Mouse (Mus musculus) heart, adult 2 months (tissue): Measurements from ENCODE around the gene Arid5b. TPM values are rescaled to one million over a fixed set of nuclear protein-coding genes. Genes with fewer than 3 reads are reported as not detected.

Source experiments
- DNase-seq, 2 experiments: peaks; one replicate each; pipeline ENCODE4 v3.0.0; 2021
- H3K27ac ChIP-seq: fragments of 200-600 bp; 2 replicates; pipeline ENCODE4 v1.8.1; 2022
- H3K27me3 ChIP-seq: fragments of 200-500 bp; 2 replicates; pipeline ENCODE4 v1.6.1; 2012; ENCODE audit warnings: mild to moderate bottlenecking, low read length, inconsistent platforms, mixed read lengths; ENCODE audit not compliant: control insufficient read depth, insufficient read depth
- H3K36me3 ChIP-seq: fragments of 200-500 bp; 2 replicates; pipeline ENCODE4 v1.6.1; 2012; ENCODE audit warnings: low read length, inconsistent platforms; ENCODE audit not compliant: control insufficient read depth, insufficient read depth
- H3K4me1 ChIP-seq: fragments of 200-500 bp; 2 replicates; pipeline ENCODE4 v1.6.1; 2011; ENCODE audit warnings: low read length; ENCODE audit not compliant: control insufficient read depth, insufficient read depth
- H3K4me3 ChIP-seq: fragments of 200-600 bp; 2 replicates; pipeline ENCODE4 v1.8.1; 2022
- H3K79me2 ChIP-seq: fragments of 200-500 bp; replicated peaks from 2 replicates; pipeline ENCODE4 v1.6.1; 2012; ENCODE audit warnings: mild to moderate bottlenecking, inconsistent platforms, low read length, moderate library complexity, mixed read lengths; ENCODE audit not compliant: control insufficient read depth, insufficient read depth
- H3K9ac ChIP-seq: fragments of 200-500 bp; 2 replicates; pipeline ENCODE4 v1.6.1; 2012; ENCODE audit warnings: low read depth, mild to moderate bottlenecking, control low read depth, inconsistent platforms, low read length, mixed read lengths
- CTCF ChIP-seq: fragments of 200-600 bp; IDR thresholded peaks from 2 replicates; pipeline ENCODE4 v1.8.1; 2022; ENCODE audit warnings: antibody characterized with exemption, mild to moderate bottlenecking, moderate library complexity
- EP300 ChIP-seq: fragments of 200-500 bp; IDR thresholded peaks from 2 replicates; pipeline ENCODE4 v1.6.1; 2011; ENCODE audit warnings: low read depth, low read length, control low read depth; ENCODE audit not compliant: insufficient read depth
- POLR2A ChIP-seq: fragments of 200-500 bp; IDR thresholded peaks from 2 replicates; pipeline ENCODE4 v1.6.1; 2011; ENCODE audit warnings: mild to moderate bottlenecking, low read depth, low read length, control low read depth; ENCODE audit not compliant: insufficient read depth
- WGBS: fragments of 180-500 bp; shearing (Covaris S2); methylation state at CpG from one replicate; pipeline ENCODE4 v1.1.7; 2018; 5-methylcytosine and 5-hydroxymethylcytosine counted together
- intact Hi-C: fragments of 180-260 bp; cut with DNase I; formaldehyde crosslinking; loops from one replicate; pipeline ENCODE4 v1.15.1; 2025
- polyA plus RNA-seq: library from polyadenylated mRNA; depleted of rRNA; stranded (reverse); fragments of >200 nt; gene quantifications from 2 replicates; pipeline ENCODE4 v1.2.3, GENCODE M21; 2012
- total RNA-seq, 2 experiments: library from RNA; stranded (reverse); gene quantifications; 2 replicates each; pipeline ENCODE4 v1.2.3; 2021

Gene Arid5b
- total and polyA plus RNA-seq, 3 experiments: 6.3 to 22.5 (median 21.1) TPM

DNA sequence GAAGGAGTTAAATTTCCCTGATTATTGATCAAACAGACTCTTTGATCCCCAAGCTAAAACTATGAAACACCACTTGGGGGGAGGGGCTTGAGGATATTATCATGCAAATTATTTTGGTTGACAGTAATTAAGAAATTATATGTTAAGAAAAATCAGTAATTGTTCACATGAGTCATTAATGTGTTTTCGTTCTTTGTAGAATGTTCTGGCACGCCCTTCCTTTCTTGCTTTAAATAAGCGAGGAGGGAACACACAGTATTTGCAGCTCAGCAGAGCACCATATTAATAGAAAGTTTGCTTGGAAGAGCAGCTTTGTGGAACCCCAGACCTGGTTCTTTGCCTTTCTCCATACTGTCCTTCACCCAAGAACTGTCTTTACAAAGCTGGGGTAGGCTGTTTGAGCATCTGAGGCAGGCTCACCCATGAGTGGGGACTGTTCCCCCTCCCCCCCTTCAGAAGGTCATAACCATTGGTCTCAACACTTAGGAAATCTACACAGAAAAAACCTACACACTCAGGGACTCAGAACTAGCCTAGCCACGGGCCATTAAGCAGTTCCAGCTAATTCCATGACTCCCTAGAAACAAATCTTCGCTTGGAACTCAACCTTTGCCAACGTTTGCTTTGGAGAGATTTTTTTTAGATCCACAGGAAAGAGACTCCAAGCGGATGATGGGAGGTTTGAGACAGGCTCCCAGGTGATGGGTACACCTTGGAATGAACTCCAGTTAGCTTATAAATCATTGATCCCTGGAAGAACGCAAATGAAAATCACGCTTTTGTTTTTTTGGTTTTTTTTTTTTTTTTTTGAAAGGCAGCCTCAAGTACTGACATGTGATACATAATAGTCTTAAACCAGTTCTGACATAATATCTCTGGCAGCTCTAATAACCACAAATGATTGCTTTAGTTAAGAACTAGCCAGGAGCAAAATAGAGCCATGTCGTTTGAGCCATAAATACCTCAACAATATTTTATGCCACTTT, 112.5 kb downstream of the Arid5b start:
- Histone ChIP-seq H3K79me2 (no peaks in the 10 kb centered on the region), H3K4me3 (no peak overlapping the region), H3K36me3 (peaks cover 23% of the 10 kb centered on the region), H3K9ac (no peak overlapping the region), H3K27ac (peak overlapping the region; percentile 77), H3K4me1 (peaks cover 11% of the 10 kb centered on the region), H3K27me3 (no peaks in the 10 kb centered on the region)
- WGBS: 48% methylated on average over 10 of the region's 10 CpGs
- intact Hi-C loops: loop anchor here (5.0 kb wide), 1 partner anchor 111 kb away; the partner anchor contains the start of gene Arid5b
- peak; percentile 21 to 41 for DNase-seq
- TF ChIP-seq POLR2A (peak; percentile 32; the same call in 1 of the 2 replicates), CTCF (no peak), EP300 (no peak)

DNA sequence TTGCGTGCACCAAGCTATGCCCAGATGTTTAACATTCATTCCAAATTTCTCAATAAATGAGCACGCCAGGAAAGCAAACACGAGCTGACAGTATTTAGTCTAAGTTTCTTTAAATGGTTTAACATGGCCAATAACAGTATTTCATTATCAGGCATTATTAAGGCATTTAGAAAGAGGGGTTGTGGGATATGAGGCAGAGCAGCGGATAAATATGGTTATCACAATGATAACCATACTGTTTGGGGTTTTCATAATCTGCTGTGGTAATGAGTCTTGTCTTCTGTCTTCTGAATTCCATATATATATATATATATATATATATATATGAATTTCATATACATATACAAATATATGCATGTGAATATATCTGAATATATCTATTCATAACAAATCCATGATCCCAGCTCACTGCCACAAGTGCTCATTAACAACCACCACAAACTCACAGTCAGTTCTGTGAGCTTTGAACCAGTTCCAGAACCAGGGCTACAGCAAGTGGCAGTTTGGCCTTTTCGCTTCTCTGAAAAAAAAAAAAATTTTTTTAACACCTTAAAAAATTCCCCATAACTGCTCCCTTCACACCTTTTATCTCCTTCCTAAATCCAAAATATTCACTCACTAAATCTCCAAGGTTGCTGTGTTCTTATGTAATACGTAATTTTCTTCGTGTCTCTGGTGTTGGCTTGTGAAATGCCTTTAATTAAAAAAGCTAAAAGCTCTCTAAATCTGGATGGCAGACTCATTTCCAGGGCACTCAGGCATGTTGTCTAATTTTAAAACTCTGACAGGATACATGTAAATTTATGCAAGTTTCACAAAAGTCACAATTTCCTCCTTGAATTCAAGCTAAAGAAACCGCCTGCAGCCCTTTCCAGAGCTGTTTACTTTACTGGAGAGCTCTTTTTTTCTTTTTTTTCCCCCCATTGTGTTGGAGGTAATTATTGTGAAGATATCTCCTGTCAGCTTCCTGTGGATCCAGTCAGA, 113.5 kb downstream of the Arid5b start:
- intact Hi-C loops: loop anchor here (5.0 kb wide), 1 partner anchor 112 kb away; the partner anchor contains the start of gene Arid5b

DNA sequence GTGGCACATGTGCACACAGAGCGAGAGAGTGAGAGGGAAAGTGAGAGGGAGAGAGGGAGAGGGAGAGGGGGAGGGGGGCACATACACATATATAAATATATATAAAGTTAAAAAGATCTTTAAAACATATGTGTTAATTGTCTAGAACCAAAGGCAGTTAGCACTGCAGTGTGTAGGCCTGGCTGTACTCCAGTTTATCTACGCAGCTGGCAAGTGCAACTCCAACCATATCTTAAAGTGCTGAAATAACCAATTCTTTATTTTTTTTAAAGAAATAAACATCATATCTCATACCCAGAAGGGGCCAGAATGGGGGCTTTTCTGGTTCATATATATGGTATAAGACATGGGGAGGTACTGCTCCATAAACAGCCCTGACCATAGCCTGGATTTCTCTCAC, 114.4 kb downstream of the Arid5b start:
- Histone ChIP-seq H3K36me3 (peaks cover 23% of the 10 kb centered on the region), H3K27ac (no peak overlapping the region), H3K79me2 (no peaks in the 10 kb centered on the region), H3K27me3 (no peaks in the 10 kb centered on the region), H3K9ac (no peak overlapping the region), H3K4me1 (peaks cover 11% of the 10 kb centered on the region), H3K4me3 (no peak overlapping the region)
- WGBS: 86% methylated on average over 2 of the region's 2 CpGs
- intact Hi-C loops: no loop called here
- DNase-seq: no peak
- TF ChIP-seq CTCF: no peak
- TF ChIP-seq EP300: no peak
- TF ChIP-seq POLR2A: no peak

More for the DNA sequence above, 113.5 kb downstream of the Arid5b start:
- Histone ChIP-seq H3K27me3 (no peaks in the 10 kb centered on the region), H3K4me3 (no peak overlapping the region), H3K27ac (peak overlapping the region; percentile 77), H3K9ac (no peak overlapping the region), H3K4me1 (peaks cover 11% of the 10 kb centered on the region), H3K79me2 (no peaks in the 10 kb centered on the region), H3K36me3 (peaks cover 23% of the 10 kb centered on the region)
- no peak for TF ChIP-seq POLR2A
- no peak for TF ChIP-seq EP300
- no peak for TF ChIP-seq CTCF
- no peak for DNase-seq
- WGBS: 73% methylated on average over 8 of the region's 8 CpGs

DNA sequence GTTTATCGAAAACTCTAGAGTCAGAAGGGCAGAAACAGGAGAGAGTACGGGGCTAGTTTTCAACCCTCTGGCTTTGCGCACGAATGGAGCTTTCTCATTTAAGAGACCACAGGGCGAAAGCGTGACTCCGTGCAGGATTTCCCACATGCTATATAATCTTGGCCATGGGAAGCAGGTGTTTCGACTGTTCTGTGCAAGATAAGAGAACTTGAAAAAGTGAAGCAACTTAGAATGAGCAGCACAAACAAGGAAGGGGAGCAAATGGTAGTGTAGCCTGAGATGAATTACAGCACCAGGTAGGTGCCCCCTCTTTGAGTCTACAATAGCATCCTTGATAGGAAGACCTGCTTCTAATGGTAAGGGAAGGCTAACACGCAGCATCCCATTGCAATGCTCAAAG, 118.8 kb downstream of the Arid5b start:
- H3K27me3 ChIP-seq: no peaks in the 10 kb centered on the region
- WGBS: 93% methylated on average over 9 of the region's 9 CpGs
- no peaks in the 10 kb centered on the region for H3K79me2 ChIP-seq
- H3K36me3 ChIP-seq: peaks cover 2% of the 10 kb centered on the region; the same call in 1 of the 2 replicates
- TF ChIP-seq EP300 (no peak), CTCF (no peak), POLR2A (no peak)
- no peak overlapping the region for H3K9ac ChIP-seq
- H3K4me3 ChIP-seq: no peak overlapping the region
- intact Hi-C loops: no loop called here
- no peak for DNase-seq
- no peak overlapping the region for H3K27ac ChIP-seq
- no peaks in the 10 kb centered on the region; the same call in 1 of the 2 replicates for H3K4me1 ChIP-seq

DNA sequence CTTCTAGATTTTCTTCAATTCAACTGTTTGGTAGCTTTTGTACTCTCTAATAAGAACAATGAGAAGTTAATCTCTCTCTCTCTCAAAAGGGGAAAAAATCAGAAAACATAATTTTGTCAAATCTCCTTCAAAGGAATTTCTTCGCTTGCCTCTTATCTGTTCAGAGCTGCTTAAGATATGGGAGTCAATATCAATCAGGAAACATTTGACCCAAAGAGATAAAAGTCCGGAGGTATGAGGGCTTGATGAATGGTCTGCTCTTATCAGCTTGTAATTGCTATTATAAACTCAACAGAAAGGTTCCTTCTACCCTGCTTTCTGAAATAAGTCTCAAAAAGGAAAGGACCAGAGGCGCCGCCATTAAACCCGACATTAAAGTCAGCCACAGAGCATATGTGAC, 120.0 kb downstream of the Arid5b start:
- H3K4me3 ChIP-seq: no peak overlapping the region
- TF ChIP-seq EP300: no peak
- TF ChIP-seq CTCF: no peak
- no peak for TF ChIP-seq POLR2A
- 48% methylated on average over 5 of the region's 5 CpGs for WGBS
- H3K36me3 ChIP-seq: no peaks in the 10 kb centered on the region
- intact Hi-C loops: no loop called here
- no peak for DNase-seq
- H3K79me2 ChIP-seq: no peaks in the 10 kb centered on the region
- H3K4me1 ChIP-seq: no peaks in the 10 kb centered on the region; the same call in 1 of the 2 replicates
- H3K9ac ChIP-seq: no peak overlapping the region
- no peak overlapping the region for H3K27ac ChIP-seq
- no peaks in the 10 kb centered on the region for H3K27me3 ChIP-seq
